Mouse (Mus musculus): ENCODE data around the gene Rnf185. TPM values are rescaled to one million over a fixed set of nuclear protein-coding genes. Genes with fewer than 3 reads are reported as not detected.

The Rnf185 gene
- total RNA-seq, 2 experiments from 2014 or later, result 22.2 TPM

DNA sequence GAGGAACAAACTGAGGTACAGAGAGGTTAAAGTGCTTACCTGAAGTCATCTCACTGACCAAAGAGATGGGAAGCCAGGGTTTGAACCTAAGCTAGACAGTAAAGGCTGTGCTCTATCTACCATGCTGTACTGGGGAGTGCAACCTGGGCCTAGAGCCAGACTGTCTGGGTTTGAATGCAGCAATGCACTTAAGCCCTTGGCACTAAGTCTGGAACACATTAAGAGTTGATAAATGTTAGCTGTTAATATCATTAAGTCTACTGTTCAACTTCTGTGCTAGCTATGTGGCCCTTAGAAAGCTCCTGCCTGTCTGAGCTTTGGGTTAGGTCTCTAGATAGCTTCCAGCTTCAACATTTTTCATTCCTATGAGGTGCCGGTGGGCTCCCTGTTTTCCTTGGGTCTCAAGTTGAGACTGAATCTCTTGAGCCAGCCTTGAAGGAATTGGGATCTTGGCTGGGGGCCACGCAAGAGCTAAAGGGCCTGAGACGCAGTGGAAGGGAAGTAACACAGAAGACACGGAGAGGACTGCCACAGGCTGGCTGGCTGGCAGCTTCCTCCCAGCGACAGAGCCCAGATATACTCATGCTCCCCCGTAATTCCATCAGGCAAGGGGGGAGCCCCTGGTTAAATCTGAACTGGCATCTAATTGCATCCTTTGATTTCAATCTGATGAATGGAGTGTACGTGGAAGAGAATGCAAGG lies 78.4 kb downstream of the Rnf185 start:
- peak in 1 of 2 experiments; percentile 57 for DNase-seq (ENCODE audit: extremely low spot score in 1 of 2, low spot score in 2 of 2)
- intact Hi-C loops (cut with DNase I), result no loop called here

DNA sequence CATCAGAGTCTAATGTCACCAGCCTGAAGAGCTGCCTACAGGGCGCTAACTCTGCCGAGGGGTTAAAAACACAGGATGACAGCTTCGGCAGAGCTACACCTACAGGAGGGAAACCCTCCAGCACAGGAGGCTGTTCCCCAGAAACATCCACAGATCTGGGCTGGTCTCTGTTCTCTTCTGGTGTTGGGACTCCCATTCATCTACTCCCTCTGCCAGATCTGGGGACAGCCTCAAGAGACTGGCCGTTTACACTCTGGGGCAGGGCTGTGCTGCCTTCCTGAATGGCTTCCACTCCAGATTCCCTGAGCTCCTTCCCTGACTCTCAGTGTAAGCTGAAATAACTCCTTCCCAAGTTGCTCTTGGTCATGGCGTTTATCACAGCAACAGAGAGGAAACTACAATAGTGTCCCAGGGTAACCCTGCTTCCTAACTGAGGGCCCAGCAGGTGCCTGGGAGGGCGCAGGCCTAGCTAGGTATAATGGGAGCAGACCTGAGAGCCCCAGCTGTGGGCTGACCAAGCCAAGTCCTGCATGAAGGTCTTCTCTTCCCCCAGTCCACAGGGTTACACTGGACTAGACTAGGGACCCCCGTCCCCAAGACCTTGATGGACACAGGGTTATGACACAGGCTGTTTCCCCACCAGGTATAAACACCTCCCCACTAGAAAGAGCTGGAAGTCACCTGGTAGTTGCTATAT lies 80.4 kb downstream of the Rnf185 start:
- no peak for DNase-seq (ENCODE audit: extremely low spot score in 1 of 2, low spot score in 2 of 2)
- intact Hi-C loops (cut with DNase I), result no loop called here

DNA sequence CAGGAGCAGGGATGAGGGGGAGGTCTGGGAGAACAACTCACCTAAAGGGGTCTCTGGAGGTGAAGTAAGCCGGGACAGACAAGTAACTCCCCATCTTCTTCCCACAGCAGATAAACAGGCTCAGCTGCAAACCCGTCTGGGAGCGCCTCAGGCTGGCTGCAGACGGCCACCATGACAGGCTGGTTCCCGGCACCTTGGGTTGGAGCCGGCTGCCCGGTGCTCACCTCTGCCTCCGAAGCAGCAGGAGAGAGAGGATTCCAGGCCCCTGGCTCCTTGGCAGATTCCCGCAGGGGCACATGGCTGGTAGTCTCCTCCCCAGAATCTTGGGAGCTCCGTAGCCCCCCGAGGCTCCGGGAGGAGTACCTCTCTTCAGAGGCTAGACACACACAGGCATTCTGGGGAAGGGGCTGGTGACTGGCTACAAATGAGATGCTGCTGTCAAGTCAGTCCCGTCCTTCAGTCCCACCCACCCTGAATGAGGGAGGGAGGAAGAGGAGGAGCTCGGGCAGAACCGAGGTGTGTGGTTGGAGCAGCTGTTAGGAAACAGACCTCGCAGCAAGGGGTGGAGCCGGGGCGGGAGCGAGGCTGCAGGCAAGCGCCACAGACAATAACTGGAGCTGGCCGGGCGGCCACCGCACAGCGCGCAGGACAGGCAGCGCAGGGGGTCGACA lies 81.1 kb downstream of the Rnf185 start:
- peak; percentile 88 to 91 for DNase-seq (ENCODE audit: extremely low spot score in 1 of 2, low spot score in 2 of 2)
- intact Hi-C loops (cut with DNase I), result no loop called here

DNA sequence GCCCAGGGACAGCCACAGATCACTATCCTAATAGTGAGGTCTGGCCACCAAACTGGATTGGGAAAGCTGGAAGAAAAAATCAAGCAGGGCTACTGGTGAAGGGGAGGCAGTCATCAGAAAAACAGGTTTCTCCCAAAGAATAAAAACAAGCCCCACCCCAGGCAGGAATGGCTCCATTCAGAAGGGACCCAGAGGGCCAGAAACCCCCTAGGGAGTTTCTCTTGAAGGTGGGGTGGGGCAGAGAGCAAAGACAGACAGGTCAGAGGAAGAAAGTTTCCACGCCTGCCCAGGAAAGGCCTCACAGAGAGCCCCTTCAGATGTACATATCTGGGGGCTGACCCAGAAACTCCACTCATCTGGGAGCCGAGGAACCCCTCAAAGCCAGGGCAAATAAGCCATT lies 82.0 kb downstream of the Rnf185 start:
- intact Hi-C loops (cut with DNase I), result no loop called here
- no peak for DNase-seq (ENCODE audit: extremely low spot score in 1 of 2, low spot score in 2 of 2)

DNA sequence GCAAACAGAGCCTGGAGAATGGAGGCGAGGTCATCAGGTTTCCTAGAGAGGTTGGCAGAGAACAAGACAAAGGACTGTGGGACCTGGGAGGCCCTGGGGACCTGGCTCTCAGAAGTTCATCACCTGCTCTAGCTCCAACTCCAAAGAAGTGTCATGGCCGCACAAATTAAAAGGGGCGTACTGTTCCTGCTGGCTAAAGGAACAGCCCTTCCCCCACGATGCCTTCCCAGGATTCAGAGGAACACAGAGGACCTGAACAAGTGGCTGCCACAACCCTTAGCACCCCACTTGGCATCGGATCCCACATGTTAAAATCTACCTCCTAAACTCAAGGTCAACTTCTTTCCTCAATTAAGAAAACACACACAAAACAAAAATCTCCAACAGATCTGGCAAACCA lies 82.7 kb downstream of the Rnf185 start:
- intact Hi-C loops (cut with DNase I), result no loop called here
- no peak for DNase-seq (ENCODE audit: extremely low spot score in 1 of 2, low spot score in 2 of 2)

DNA sequence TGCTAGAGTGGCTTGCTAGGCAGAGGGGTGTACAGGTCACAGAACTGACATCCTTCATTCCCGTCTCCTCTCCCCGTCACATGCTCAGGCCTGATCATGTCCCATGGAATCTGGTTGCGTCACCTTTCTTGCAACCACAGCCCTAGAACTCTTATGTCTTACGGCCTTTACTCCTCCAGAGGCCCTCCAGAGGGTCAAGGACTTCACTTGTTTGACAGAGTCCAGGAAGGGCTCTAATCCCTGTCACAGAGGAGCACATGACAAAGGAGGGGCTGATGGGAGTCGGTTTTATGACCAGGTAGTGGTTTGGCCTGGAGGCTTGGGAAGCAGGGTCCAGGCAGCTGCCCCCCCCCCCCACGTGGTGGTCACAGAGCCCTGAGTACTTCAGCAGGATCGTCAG lies 83.2 kb downstream of the Rnf185 start:
- no peak for DNase-seq (ENCODE audit: extremely low spot score in 1 of 2, low spot score in 2 of 2)
- intact Hi-C loops (cut with DNase I), result no loop called here

DNA sequence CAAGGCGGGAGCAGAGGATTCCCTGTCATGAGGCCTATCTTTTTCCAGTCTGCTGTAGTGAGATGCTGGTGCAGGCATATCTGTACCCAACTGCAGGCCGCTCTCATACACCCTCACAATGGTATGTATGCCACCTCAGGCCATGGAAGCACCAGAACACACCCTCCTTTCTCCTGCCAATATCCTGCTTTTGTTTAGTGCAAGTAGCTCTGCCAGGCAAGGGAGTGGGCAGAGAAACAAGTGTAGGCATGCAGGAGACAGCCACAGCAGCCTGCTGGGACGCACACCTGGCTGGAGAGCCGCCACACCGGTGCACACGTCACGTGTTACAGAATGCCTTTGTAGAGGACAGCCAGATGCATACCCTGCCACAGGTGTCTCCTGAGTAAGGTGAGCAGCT lies 85.8 kb downstream of the Rnf185 start:
- intact Hi-C loops (cut with DNase I), result no loop called here
- no peak for DNase-seq (ENCODE audit: extremely low spot score in 1 of 2, low spot score in 2 of 2)

Other genes with a start within 250 kb of the Rnf185 start
- gene Eif4enif1, start 250.0 kb downstream of the Rnf185 start, total RNA-seq (2021), result 10 to 100 TPM; 60.6 to 62.1 TPM
- 10 to 100 TPM; 86.9 to 88.6 TPM for gene Drg1, start 185.9 kb downstream of the Rnf185 start, total RNA-seq (2021)
- 10 to 100 TPM; 43.3 to 46.5 TPM for gene Patz1, start 163.5 kb downstream of the Rnf185 start, total RNA-seq (2021)
- gene Pik3ip1, start 122.0 kb downstream of the Rnf185 start, total RNA-seq (2021), result 10 to 100 TPM; 20.5 to 24.0 TPM
- 100 to 1,000 TPM; 123 to 126 TPM for gene Limk2, start 43.2 kb downstream of the Rnf185 start, total RNA-seq (2021)
- gene Pla2g3, start 35.9 kb upstream of the Rnf185 start, total RNA-seq (2021), result 10 to 100 TPM in 1 of 2 experiments, 1 to 10 TPM in 1; 6.9 to 19.4 TPM
- 10 to 100 TPM; 34.7 to 40.4 TPM for gene Inpp5j, start 52.5 kb upstream of the Rnf185 start, total RNA-seq (2021)
- 100 to 1,000 TPM; 198 TPM for gene Selenom, start 62.3 kb upstream of the Rnf185 start, total RNA-seq (2021)
- gene Smtn, start 88.2 kb upstream of the Rnf185 start, total RNA-seq (2021), result 10 to 100 TPM; 11.8 to 14.6 TPM
- gene Morc2a, start 196.8 kb upstream of the Rnf185 start, total RNA-seq (2021), result 10 to 100 TPM; 49.8 to 53.1 TPM

Measured in left cerebral cortex, postnatal 10 days (tissue).